Mouse (Mus musculus) NIH3T3 (cell line): ENCODE measurements around the gene Katnb1.
A peak's percentile ranks its signal among the peaks of the same experiment; 100 is the strongest.

Experiments
- DNase-seq: peaks from one replicate; pipeline ENCODE4 v3.0.0-alpha.2; 2012; ENCODE audit warnings: low read depth

Katnb1 gene

GRCm38 (mm10) chr8:95080381-95081341, at the start of gene Katnb1:
Gene Katnb1 (plus strand): TSS chr8:95081186.
- DNase-seq = peak; percentile 99

DNA sequence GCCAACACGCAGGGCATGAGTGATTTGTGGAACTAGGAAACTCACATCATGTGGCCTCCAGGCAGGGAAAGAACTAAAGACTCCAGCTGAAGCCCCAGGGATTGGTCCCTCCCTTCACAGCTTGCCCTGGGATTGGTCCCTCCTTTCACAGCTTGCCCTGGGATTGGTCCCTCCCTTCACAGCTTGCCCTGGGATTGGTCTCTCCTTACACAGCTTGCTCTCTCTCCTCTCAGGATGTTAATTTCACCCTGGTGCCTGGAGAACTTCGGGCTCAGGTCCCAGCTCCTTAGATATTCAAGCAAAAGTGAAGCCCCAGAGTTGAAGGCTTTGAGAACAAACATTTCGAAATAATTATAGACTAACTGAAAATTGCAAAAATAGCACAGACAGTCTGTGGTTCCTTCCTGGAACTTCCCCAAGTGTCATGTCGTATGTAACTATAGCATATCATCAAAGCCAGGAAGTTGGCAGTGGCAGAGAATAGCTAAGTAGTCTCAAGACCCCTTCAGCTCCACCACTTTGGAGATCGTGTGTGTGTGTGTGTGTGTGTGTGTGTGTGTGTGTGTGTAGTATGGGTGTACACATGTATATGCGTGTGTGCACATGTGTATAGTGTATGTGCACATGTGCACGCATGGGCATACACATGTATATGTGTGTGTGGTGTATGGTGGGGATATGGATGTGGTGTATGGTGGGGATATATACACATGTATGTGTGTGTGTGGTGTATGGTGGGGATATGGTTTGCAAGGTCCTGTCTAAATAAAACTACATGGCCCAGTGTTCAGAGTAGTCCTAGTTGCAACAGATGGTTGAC, 43.7 kb upstream of the Katnb1 start:
- peak; percentile 77 for DNase-seq

DNA sequence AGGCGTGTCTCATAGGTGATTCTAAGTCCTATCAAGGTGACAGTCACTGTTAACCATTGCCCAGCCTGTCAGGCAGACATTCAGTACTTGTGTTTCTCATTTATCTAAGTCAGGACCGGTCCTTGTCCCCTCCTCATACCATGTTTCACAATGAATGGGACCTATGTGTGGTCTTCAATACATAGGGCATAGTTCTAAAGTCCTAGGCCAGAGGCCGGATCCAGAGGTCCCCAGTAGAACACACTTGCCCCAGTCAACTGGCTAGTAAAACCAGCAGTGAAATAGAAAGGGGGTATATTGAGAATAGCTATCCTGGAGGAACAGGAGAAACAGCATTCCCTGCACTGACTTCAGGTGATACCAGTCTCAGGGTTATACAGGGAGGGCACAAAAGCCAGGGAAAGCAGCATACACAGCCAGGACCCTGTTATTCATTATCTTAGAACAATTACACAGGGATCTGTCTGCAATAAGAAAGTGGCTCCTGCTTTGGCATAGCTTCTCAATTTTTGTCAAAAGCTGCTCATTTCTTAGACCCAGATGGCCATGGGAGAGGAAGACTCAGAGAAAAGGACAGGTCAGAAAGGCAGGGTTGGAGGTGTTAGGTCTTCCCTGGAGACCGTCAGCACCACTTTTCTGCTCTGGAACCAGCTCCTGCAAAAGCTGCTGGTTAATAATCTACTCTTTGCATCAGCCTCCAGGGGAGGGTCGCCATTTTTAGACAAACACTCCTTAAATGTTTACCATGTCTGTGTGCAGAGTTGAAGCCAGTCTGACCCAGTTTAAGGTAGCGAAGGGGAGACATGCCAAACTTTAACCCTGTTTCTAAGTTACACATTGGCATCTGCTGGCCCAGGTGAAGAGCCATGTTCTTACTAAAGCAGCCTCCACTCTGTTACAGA, 38.9 kb upstream of the Katnb1 start:
- DNase-seq = no peak

- no peak for DNase-seq
Measured at GRCm38 (mm10) chr8:95044811-95045210, 36.2 kb upstream of the Katnb1 start.

DNA sequence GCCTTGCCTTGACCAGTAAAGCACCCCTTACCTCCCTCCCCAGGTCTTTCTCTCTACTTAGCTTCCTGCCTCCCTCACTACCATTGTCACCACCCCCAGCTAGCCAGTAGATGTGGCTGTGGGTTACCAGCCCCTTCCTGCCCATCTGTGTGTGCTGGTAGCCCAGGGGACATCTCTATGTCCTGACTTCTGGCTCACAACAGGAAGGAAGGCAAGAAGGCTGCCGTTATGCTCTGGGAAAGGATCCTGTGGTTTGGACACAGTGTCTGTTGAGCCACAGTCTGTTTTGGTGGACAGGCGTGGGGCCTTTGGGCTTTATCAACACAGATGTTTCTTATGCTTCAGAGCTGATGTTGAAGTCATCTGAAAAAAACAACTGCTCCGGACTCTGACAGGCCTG, 34.0 kb upstream of the Katnb1 start:
- no peak for DNase-seq

DNA sequence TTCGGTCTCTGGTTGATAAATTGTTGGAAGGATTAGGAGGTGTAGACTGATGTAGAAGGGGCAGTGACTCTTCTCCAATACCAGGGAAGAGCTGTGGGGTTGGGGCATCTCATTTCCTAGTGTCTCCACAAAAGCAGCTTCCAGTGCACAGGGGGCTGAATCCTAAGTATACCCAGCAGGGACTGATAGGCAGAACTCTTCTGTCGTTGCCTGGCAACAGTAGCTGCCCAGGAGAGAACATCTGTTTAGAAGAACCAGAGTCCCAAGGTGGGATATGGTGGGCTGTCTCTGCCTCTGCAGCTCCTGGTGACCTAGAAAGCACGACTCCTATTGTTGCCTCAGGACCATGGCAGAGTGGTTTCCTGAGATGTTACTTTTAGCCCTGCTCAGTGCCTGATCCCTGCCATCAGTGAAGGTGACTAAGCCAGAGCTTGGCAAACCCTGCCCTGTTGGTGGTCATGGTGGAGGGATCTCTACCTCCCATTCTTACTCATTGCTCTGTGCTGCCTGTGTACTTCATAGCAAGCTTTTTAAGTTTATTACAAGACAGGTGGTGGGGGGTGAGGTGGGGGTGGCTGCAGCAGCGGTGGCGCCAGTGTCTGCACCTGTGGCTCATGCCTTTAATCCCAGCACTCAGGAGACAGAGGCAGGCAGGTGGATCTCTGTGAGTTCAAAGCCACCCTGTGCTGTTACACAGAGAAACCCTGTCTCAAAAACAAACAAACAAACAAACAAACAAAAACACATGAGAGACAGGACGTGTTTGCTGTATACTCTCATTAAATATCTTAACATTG, 32.9 kb upstream of the Katnb1 start:
- no peak for DNase-seq

- DNase-seq = no peak
Measured at GRCm38 (mm10) chr8:95049636-95050035, 31.4 kb upstream of the Katnb1 start.

DNA sequence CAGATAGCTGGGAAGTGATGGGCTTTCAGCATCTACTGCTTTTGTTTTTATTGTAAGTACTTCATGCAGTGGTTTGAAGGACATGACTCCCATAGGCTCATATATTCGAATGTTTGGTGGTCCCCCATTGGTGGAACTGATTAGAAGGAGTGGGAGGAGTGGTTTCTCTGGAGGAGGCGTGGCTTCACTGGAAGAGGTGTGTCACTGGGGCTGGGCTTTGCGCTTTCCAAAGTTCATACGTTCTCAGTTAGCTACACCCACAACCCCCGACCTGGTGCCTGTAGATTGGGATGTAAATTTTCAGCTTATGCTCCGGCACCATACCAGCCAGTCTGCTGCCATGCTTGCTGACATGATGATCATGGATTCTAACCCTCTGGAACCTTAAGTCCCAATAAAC, 26.5 kb upstream of the Katnb1 start:
- DNase-seq = no peak

DNA sequence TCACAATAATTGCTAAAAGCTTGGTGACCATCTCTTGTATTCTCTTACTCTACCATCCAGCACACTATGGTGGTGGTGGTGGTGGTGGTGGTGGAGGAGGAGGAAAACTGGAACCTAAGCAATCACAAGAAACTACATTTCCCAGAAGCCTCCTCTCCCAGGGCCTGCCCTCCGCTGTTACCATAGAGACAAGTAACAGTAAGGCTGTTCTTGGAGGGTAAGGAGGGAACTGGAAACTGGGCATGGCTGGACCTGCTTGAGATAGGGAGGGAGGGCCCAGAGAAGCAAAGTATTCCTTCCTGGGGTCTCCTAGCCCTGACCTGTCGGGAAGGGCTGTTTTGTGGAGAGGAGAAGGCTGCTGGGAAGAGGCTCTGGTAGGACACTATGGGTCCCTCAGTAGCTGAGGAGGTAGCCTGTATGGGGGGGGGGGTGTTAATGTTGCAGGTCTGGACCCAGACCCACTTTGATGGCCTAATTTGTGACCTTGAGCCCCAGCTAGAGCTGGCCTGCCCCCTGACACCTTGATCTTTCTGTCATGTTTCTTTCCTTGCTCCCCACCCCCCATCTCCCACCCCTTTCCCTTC, 26.0 kb upstream of the Katnb1 start, which contains the start of gene Drc7:
Gene Drc7 (plus strand): TSS at position 177 of the 584 bp plus-strand sequence.
- no peak for DNase-seq

DNA sequence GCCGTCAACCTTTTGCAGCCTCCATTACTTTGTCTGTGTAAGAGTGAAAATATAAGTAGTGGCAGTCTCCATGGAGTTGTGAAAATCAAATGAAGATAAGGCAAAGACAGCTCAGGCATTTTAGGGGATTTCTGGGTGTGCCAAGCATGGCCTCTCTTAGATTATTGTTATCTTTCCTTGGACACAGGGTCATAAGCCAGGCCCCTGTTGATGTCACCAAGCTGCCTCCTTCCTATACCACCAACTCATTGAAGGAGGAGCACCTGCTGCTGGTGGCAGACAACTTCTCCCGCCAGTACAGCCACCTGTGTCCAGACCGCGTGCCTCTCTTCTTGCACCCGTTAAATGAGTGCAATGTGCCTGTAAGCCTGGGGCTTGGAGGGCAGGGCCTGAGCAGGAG, 24.6 kb upstream of the Katnb1 start:
- DNase-seq = no peak

DNA sequence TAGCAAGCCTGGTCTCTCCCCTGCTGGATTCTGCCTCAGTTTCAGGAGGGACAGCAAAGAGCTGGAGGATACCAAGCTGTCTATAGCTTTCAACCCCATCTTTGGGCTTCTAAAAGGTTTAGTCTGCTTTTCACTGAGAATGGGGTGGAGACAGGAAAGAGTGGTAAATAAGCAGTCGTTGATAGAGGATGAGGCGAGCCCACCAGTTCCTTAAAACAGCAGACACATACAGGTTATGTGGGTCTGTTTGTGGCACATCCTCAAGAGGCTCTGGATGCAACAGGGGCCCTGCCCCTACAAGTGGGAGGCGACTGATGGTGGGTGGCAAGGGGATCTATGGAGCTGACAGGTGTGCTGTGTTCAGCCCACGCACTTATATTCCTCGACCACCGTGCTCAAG, 22.3 kb upstream of the Katnb1 start:
- DNase-seq = no peak

DNA sequence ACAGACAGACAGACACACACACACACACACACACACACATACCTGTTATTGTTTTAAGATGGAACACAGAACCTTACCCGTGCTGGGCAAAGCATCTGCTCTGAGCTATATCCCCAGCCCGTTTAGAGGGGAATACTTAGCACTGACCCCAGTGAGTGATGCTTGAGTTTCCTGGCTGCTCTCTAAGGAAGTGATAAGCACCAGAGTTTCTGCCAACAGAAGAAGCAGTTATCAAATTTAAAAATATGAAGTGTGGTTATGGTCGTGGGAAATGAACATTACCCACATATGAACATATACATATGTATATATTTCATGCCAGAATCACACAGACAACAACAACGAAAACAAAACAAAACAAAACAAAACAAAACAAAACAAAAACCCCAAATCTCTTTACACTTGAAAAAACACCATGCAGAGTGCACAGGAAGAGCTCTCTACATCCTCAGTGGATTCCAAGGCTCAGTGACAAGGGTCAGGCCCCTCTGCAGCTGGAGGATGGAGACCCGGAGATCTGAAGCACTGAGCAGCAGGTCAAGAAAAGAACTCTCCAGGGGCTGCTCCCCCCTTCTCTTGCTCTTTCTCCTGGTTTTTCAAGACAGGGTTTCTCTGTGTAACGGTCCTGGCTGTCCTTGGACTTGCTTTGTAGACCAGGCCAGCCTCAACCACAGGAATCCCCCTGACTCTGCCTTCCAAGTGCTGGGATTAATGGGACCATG, 21.0 kb upstream of the Katnb1 start:
- DNase-seq = no peak

DNA sequence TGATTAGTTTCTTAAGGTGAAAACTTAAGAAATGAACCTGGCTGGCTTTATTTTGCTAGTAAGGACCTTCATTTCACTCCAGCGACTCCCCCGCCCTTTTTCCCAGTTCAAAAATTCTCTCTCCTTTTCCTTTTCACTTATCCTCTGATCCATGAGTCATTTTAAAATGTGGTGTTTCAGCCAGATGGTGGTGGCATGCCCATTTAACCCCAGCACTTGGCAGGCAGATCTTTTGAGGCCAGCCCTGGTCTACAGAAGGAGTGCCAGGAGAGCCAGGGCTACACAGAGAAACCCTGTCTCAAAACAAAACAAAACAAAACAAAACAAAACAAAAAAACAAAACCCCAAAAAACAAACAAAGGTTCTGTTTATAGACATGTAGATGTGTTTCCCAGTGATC, 16.5 kb upstream of the Katnb1 start:
- peak; percentile 80 for DNase-seq

DNA sequence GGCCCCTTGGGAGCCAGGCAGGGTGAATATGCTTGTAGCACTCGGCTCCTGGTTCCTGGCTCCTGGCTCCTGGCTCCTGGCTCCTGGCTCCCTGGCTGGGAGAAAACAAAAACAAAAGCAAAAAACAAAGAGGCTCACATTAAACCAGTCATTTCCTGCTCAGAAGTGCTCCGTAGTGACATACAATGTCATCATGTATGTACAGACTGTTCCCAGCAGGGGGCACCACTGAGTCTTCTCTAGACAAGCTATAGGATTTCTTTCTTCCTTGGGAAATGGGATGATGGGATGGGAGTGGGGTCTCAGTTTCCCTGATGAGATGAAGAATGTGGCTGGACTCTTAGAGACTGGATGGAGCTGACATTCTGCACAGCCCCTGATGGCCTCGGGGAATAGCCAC, 13.4 kb upstream of the Katnb1 start:
- peak; percentile 60 for DNase-seq

DNA sequence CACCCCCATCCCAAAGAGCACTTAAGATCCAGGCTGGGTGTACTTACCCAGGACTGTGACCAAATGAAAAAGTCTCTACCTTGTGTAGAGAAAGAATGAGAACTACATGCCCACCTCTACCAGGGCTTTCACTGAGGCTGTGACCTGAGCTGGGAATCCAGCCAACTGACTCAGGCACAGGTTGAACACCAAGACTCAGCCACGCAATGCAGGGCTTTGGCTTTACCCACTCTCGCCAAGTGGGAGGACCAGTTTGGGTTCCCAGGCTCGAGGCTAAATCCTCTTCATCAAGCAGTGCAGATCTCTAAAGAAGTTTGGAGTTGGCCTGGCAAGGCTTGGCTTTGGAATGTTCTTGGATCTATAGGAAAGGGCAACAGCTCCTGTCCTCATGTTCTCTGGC, 5.5 kb upstream of the Katnb1 start:
- peak; percentile 31 for DNase-seq

GRCm38 (mm10) chr8:95076151-95076550, 4.8 kb upstream of the Katnb1 start:
- no peak for DNase-seq

GRCm38 (mm10) chr8:95078055-95078454, 2.9 kb upstream of the Katnb1 start:
- no peak for DNase-seq

GRCm38 (mm10) chr8:95079305-95079704, 1.7 kb upstream of the Katnb1 start:
- no peak for DNase-seq

DNA sequence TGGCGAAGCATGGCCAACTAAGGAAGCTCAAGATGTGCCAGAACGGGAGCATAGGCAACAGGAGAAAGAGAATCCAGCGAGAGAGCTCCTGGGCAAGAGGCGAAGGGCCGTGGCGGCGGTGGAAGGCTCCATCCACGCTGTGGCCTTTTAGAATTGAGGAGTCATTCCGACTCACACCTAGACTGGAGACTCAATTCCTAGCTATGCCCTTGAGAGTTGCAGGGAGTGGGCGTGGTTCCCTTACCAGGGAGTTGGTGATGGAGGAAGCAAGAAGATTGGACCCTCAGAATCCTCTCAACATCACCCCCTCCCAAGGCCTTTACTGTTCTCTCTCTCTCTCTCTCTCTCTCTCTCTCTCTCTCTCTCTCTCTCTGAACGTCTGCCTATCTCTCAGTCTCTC, 664 bp downstream of the Katnb1 start:
- DNase-seq = peak; percentile 38

GRCm38 (mm10) chr8:95084261-95084660, 3.3 kb downstream of the Katnb1 start:
- DNase-seq = no peak
